Mouse (Mus musculus): ENCODE results near the gene Coq5.

Gene Coq5

GRCm38 (mm10) chr5:115266787-115267468 lies 12.5 kb upstream of the Coq5 start:
- no peak for DNase-seq (ENCODE audit: low spot score in 2 of 2)

GRCm38 (mm10) chr5:115267469-115268045 lies 11.9 kb upstream of the Coq5 start:
- DNase-seq (ENCODE audit: low spot score in 2 of 2) = no peak

- no peak for DNase-seq (ENCODE audit: low spot score in 2 of 2)
Observed at GRCm38 (mm10) chr5:115268266-115268665, 11.2 kb upstream of the Coq5 start.

- no peak for DNase-seq (ENCODE audit: low spot score in 2 of 2)
Observed at GRCm38 (mm10) chr5:115269969-115270368, 9.5 kb upstream of the Coq5 start.

GRCm38 (mm10) chr5:115271931-115272811 lies 7.3 kb upstream of the Coq5 start:
- DNase-seq (ENCODE audit: low spot score in 2 of 2) = peak; percentile 23 to 31

- DNase-seq (ENCODE audit: low spot score in 2 of 2) = peak; percentile 99
Observed at GRCm38 (mm10) chr5:115272812-115273548, 6.5 kb upstream of the Coq5 start, which contains the start of gene Rnf10. Gene Rnf10, minus strand, starts transcription at chr5:115272898.

- DNase-seq (ENCODE audit: low spot score in 2 of 2) = no peak
Observed at GRCm38 (mm10) chr5:115273549-115274135, 5.8 kb upstream of the Coq5 start.

- no peak for DNase-seq (ENCODE audit: low spot score in 2 of 2)
Observed at GRCm38 (mm10) chr5:115274353-115274752, 5.1 kb upstream of the Coq5 start.

- no peak for DNase-seq (ENCODE audit: low spot score in 2 of 2)
Observed at GRCm38 (mm10) chr5:115274771-115275170, 4.7 kb upstream of the Coq5 start.

- DNase-seq (ENCODE audit: low spot score in 2 of 2) = no peak
Observed at GRCm38 (mm10) chr5:115275998-115276397, 3.5 kb upstream of the Coq5 start.

- no peak for DNase-seq (ENCODE audit: low spot score in 2 of 2)
Observed at GRCm38 (mm10) chr5:115278053-115278452, 1.4 kb upstream of the Coq5 start.

GRCm38 (mm10) chr5:115278785-115279184 lies 681 bp upstream of the Coq5 start:
- no peak for DNase-seq (ENCODE audit: low spot score in 2 of 2)

- DNase-seq (ENCODE audit: low spot score in 2 of 2) = no peak
Observed at GRCm38 (mm10) chr5:115280050-115280687, 703 bp downstream of the Coq5 start.

- DNase-seq (ENCODE audit: low spot score in 2 of 2) = no peak
Observed at GRCm38 (mm10) chr5:115284735-115285134, 5.3 kb downstream of the Coq5 start.

- DNase-seq (ENCODE audit: low spot score in 2 of 2) = no peak
Observed at GRCm38 (mm10) chr5:115294173-115294572, 14.7 kb downstream of the Coq5 start.

- no peak for DNase-seq (ENCODE audit: low spot score in 2 of 2)
Observed at GRCm38 (mm10) chr5:115296347-115296746, 16.9 kb downstream of the Coq5 start.

GRCm38 (mm10) chr5:115300035-115300744 lies 20.7 kb downstream of the Coq5 start:
- DNase-seq (ENCODE audit: low spot score in 2 of 2) = peak; percentile 60

GRCm38 (mm10) chr5:115300792-115301614 lies 21.5 kb downstream of the Coq5 start, which contains the start of gene Dynll1:
Gene Dynll1, minus strand, starts transcription at chr5:115300999.
- peak; percentile 100 for DNase-seq (ENCODE audit: low spot score in 2 of 2)

GRCm38 (mm10) chr5:115301615-115302014 lies 22.1 kb downstream of the Coq5 start:
- no peak for DNase-seq (ENCODE audit: low spot score in 2 of 2)

Measured in frontal cortex, postnatal 36 days (tissue).